Mouse (Mus musculus) cerebellum, adult 9-10 months (tissue): ENCODE data around the gene Efcab2.
A peak's percentile ranks its signal among the peaks of the same experiment; 100 is the strongest.

Source experiments
- DNase-seq: peaks from one replicate; pipeline ENCODE4 v3.0.0; 2022

Gene Efcab2

GRCm38 (mm10) chr1:178405951-178406711, at the start of gene Efcab2:
TSS of gene Efcab2 (plus strand) at chr1:178406085.
- DNase-seq = peak; percentile 91

- no peak for DNase-seq
Measured at GRCm38 (mm10) chr1:178357776-178358710, 47.8 kb upstream of the Efcab2 start.

- DNase-seq = no peak
Measured at GRCm38 (mm10) chr1:178360264-178360663, 45.6 kb upstream of the Efcab2 start.

GRCm38 (mm10) chr1:178360702-178361101, 45.2 kb upstream of the Efcab2 start:
- DNase-seq = no peak

GRCm38 (mm10) chr1:178365171-178365570, 40.7 kb upstream of the Efcab2 start:
- DNase-seq = no peak

GRCm38 (mm10) chr1:178368121-178368520, 37.8 kb upstream of the Efcab2 start:
- no peak for DNase-seq

- DNase-seq = peak; percentile 97
Measured at GRCm38 (mm10) chr1:178368548-178369271, 37.2 kb upstream of the Efcab2 start.

GRCm38 (mm10) chr1:178369272-178369651, 36.6 kb upstream of the Efcab2 start:
- no peak for DNase-seq

GRCm38 (mm10) chr1:178372681-178373080, 33.2 kb upstream of the Efcab2 start:
- DNase-seq = no peak

- no peak for DNase-seq
Measured at GRCm38 (mm10) chr1:178375381-178375780, 30.5 kb upstream of the Efcab2 start.

GRCm38 (mm10) chr1:178376061-178376460, 29.8 kb upstream of the Efcab2 start:
- no peak for DNase-seq

- DNase-seq = no peak
Measured at GRCm38 (mm10) chr1:178376907-178377306, 29.0 kb upstream of the Efcab2 start.

GRCm38 (mm10) chr1:178378115-178378514, 27.8 kb upstream of the Efcab2 start:
- DNase-seq = no peak

GRCm38 (mm10) chr1:178379224-178379623, 26.7 kb upstream of the Efcab2 start:
- no peak for DNase-seq

GRCm38 (mm10) chr1:178382165-178382564, 23.7 kb upstream of the Efcab2 start:
- DNase-seq = no peak

GRCm38 (mm10) chr1:178388802-178389201, 17.1 kb upstream of the Efcab2 start:
- DNase-seq = no peak

- no peak for DNase-seq
Measured at GRCm38 (mm10) chr1:178389401-178389800, 16.5 kb upstream of the Efcab2 start.

- DNase-seq = no peak
Measured at GRCm38 (mm10) chr1:178392970-178393369, 12.9 kb upstream of the Efcab2 start.

- DNase-seq = no peak
Measured at GRCm38 (mm10) chr1:178395091-178395490, 10.8 kb upstream of the Efcab2 start.

GRCm38 (mm10) chr1:178396383-178396782, 9.5 kb upstream of the Efcab2 start:
- DNase-seq = no peak

GRCm38 (mm10) chr1:178399879-178400278, 6.0 kb upstream of the Efcab2 start:
- DNase-seq = no peak

- no peak for DNase-seq
Measured at GRCm38 (mm10) chr1:178400652-178401051, 5.2 kb upstream of the Efcab2 start.

- no peak for DNase-seq
Measured at GRCm38 (mm10) chr1:178401960-178402359, 3.9 kb upstream of the Efcab2 start.
